Mouse (Mus musculus) C2C12 (cell line): ENCODE data around the gene Cflar. TPM values are rescaled to one million over a fixed set of nuclear protein-coding genes. Genes with fewer than 3 reads are reported as not detected.
"Not testable (repeated sequence)": the region's sequence is repeated elsewhere in the genome, so short reads cannot be mapped to it uniquely, and the experiment has no call there.

Experiments
- H3K27me3 ChIP-seq: one replicate; pipeline ENCODE4 v1.6.1; 2011; ENCODE audit not compliant: control insufficient read depth, insufficient read depth, insufficient read length
- H3K36me3 ChIP-seq: one replicate; pipeline ENCODE4 v1.6.1; 2011; ENCODE audit not compliant: control insufficient read depth, insufficient read depth
- H3K4me3 ChIP-seq: one replicate; pipeline ENCODE4 v1.5.1; 2011; ENCODE audit warnings: mild to moderate bottlenecking, control low read depth; ENCODE audit not compliant: poor library complexity, insufficient read depth, severe bottlenecking
- H3K79me2 ChIP-seq: one replicate; pipeline ENCODE4 v1.6.1; 2011; ENCODE audit not compliant: control insufficient read depth, insufficient read depth
- H3K79me3 ChIP-seq: one replicate; pipeline ENCODE4 v1.6.1; 2011; ENCODE audit warnings: low read depth, control low read depth
- H3ac ChIP-seq: one replicate; pipeline ENCODE3; 2011; ENCODE audit warnings: low read depth; ENCODE audit not compliant: control insufficient read depth, insufficient read length
- CEBPB ChIP-seq: IDR thresholded peaks from one replicate; pipeline ENCODE4 v1.6.1; 2011; ENCODE audit warnings: low read depth, mild to moderate bottlenecking, control low read depth, moderate library complexity
- CTCF ChIP-seq: IDR thresholded peaks from one replicate; pipeline ENCODE4 v1.5.1; 2011; ENCODE audit not compliant: control insufficient read depth, insufficient read depth, insufficient read length
- FOSL1 ChIP-seq: IDR thresholded peaks from one replicate; pipeline ENCODE4 v1.8.0; 2011; ENCODE audit warnings: mild to moderate bottlenecking, low read length; ENCODE audit not compliant: poor library complexity, insufficient read depth, severe bottlenecking
- MAX ChIP-seq: IDR thresholded peaks from one replicate; pipeline ENCODE4 v1.6.1; 2011; ENCODE audit warnings: mild to moderate bottlenecking, control low read depth
- MYOD1 ChIP-seq: IDR thresholded peaks from one replicate; pipeline ENCODE4 v1.6.1; 2011; ENCODE audit warnings: low read depth; ENCODE audit not compliant: control insufficient read depth, insufficient read length
- MYOG ChIP-seq: IDR thresholded peaks from one replicate; pipeline ENCODE4 v1.6.1; 2011; ENCODE audit not compliant: control insufficient read depth, insufficient read length; ENCODE audit errors: extremely low read depth
- USF1 ChIP-seq: IDR thresholded peaks from one replicate; pipeline ENCODE4 v1.6.1; 2011; ENCODE audit warnings: low read depth, mild to moderate bottlenecking, control low read depth, moderate library complexity
- polyA plus RNA-seq: library from polyadenylated mRNA; unstranded; fragments of >200 nt; fragmentation: generic; extraction: Trizol; gene quantifications from one replicate; pipeline ENCODE4 v1.2.1, GENCODE M21; 2012; ENCODE audit warnings: missing spikeins

Gene Cflar
- polyA plus RNA-seq, 1 experiment: 23.6 TPM

GRCm38 (mm10) chr1:58693696-58694095 is 17.6 kb upstream of the Cflar start:
- Histone ChIP-seq H3K36me3 (no peaks in the 10 kb centered on the region), H3K79me3 (no peaks in the 10 kb centered on the region), H3ac (no peak overlapping the region), H3K27me3 (no peaks in the 10 kb centered on the region), H3K4me3 (no peak overlapping the region), H3K79me2 (no peaks in the 10 kb centered on the region)
- no peak for TF ChIP-seq MAX
- no peak for TF ChIP-seq CEBPB
- no peak for TF ChIP-seq MYOG

GRCm38 (mm10) chr1:58695810-58696209 is 15.5 kb upstream of the Cflar start, which contains the start of gene Als2cr12:
Als2cr12 (minus strand) TSS chr1:58695989.
- not testable (repeated sequence) for H3K4me3 ChIP-seq, H3K79me3 ChIP-seq, H3K36me3 ChIP-seq

GRCm38 (mm10) chr1:58697607-58698006 is 13.7 kb upstream of the Cflar start:
- not testable (repeated sequence) for H3K27me3 ChIP-seq, H3K79me2 ChIP-seq, H3K36me3 ChIP-seq, H3ac ChIP-seq, H3K4me3 ChIP-seq, H3K79me3 ChIP-seq

More at GRCm38 (mm10) chr1:58695810-58696209, 15.5 kb upstream of the Cflar start, which contains the start of gene Als2cr12:
- H3ac ChIP-seq, H3K79me2 ChIP-seq, H3K27me3 ChIP-seq: not testable (repeated sequence)

- Histone ChIP-seq H3K79me2 (no peaks in the 10 kb centered on the region), H3ac (no peak overlapping the region), H3K27me3 (no peaks in the 10 kb centered on the region), H3K36me3 (no peaks in the 10 kb centered on the region), H3K79me3 (no peaks in the 10 kb centered on the region), H3K4me3 (no peak overlapping the region)
- TF ChIP-seq MYOD1 (no peak), FOSL1 (no peak), MAX (no peak), CTCF (no peak), MYOG (no peak), CEBPB (no peak), USF1 (no peak)
These were observed 12.5 kb upstream of the Cflar start for GRCm38 (mm10) chr1:58698781-58699180.

- H3K79me3 ChIP-seq: no peaks in the 10 kb centered on the region
- TF ChIP-seq USF1: no peak
- TF ChIP-seq MYOG: no peak
- TF ChIP-seq CTCF: no peak
- no peaks in the 10 kb centered on the region for H3K27me3 ChIP-seq
- no peak overlapping the region for H3K4me3 ChIP-seq
- no peaks in the 10 kb centered on the region for H3K36me3 ChIP-seq
- H3K79me2 ChIP-seq: no peaks in the 10 kb centered on the region
- no peak overlapping the region for H3ac ChIP-seq
These were observed 11.3 kb upstream of the Cflar start for GRCm38 (mm10) chr1:58699988-58700387.

- H3K79me3 ChIP-seq, H3K4me3 ChIP-seq, H3K79me2 ChIP-seq, H3K27me3 ChIP-seq, H3K36me3 ChIP-seq, H3ac ChIP-seq: not testable (repeated sequence)
These were observed 10.6 kb upstream of the Cflar start for GRCm38 (mm10) chr1:58700580-58701162.

GRCm38 (mm10) chr1:58710043-58710442 is 1.3 kb upstream of the Cflar start:
- H3K36me3 ChIP-seq, H3ac ChIP-seq, H3K4me3 ChIP-seq, H3K27me3 ChIP-seq: not testable (repeated sequence)
- Histone ChIP-seq H3K79me3 (peaks cover 16% of the 10 kb centered on the region), H3K79me2 (peaks cover 20% of the 10 kb centered on the region)
